Mouse (Mus musculus) cortical plate, adult 2 months (tissue): ENCODE measurements around the gene Clptm1.

ENCODE experiments used
- CTCF ChIP-seq: fragments of 200-500 bp; IDR thresholded peaks from 2 replicates; pipeline ENCODE4 v1.5.1; 2011; ENCODE audit warnings: mild to moderate bottlenecking, control low read depth, low read length; ENCODE audit not compliant: insufficient read depth; ENCODE audit errors: extremely low read depth
- POLR2A ChIP-seq: fragments of 200-500 bp; IDR thresholded peaks from 2 replicates; pipeline ENCODE4 v1.6.1; 2011; ENCODE audit warnings: mild to moderate bottlenecking, low read length, control low read depth; ENCODE audit not compliant: insufficient read depth; ENCODE audit errors: extremely low read depth

DNA sequence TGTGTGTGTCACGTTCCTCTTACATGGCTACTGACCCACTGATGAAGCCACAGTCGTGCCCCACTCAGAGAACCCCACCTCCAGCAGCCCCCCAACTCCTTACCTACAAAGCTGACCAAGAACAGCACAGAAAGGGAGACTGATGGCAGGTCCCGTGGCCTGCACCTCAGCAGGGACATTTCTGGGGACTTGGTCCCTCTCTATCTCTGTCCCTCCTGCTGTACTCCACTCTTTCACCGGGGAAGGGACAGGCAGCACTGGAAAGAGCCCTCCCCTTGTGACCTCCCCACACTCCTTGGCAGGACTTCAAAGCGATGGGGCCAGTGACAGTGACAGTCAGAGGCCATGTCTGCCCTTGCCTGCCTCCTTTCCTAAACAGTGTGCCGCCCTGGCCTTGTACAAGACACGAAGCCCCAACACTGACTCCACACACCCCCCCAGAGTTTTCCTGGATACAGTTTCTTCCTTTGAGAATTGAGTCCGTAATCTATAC lies 16.4 kb upstream of the Clptm1 start, which contains the start of the genes Gm44805 and Apoc4:
- no peak for TF ChIP-seq CTCF
- TF ChIP-seq POLR2A = no peak
